Mouse (Mus musculus) heart, embryonic 12.5 days (tissue): ENCODE measurements at regions not wholly inside any gene's neighbourhood (a gene's known extent, or its start where the extent isn't known, plus 50 kb on each side); places are given as distances from the start of the nearest gene placed in this dataset.

Source experiments
- ATAC-seq: fragments of 200-750 bp; cut with Nextera tagmentation; 2 replicates; pipeline ENCODE4 v1.8.0; 2017; ENCODE audit warnings: moderate TSS enrichment, moderate library complexity; ENCODE audit not compliant: insufficient number of reproducible peaks, low FRiP score
- H3K27ac ChIP-seq: fragments of 300-500 bp; sonication (generic); 2 replicates; pipeline ENCODE4 v1.5.1; 2016; ENCODE audit warnings: mild to moderate bottlenecking, moderate library complexity; ENCODE audit not compliant: poor library complexity, severe bottlenecking
- H3K27me3 ChIP-seq: fragments of 300-500 bp; sonication (generic); replicated peaks from 2 replicates; pipeline ENCODE4 v1.6.1; 2016; ENCODE audit warnings: mild to moderate bottlenecking, moderate library complexity
- H3K36me3 ChIP-seq: fragments of 300-500 bp; sonication (generic); 2 replicates; pipeline ENCODE4 v1.6.1; 2016; ENCODE audit warnings: mild to moderate bottlenecking, moderate library complexity
- H3K4me1 ChIP-seq: fragments of 300-500 bp; sonication (generic); replicated peaks from 2 replicates; pipeline ENCODE4 v1.6.1; 2016; ENCODE audit warnings: mild to moderate bottlenecking
- H3K4me2 ChIP-seq: fragments of 300-500 bp; sonication (generic); 2 replicates; pipeline ENCODE4 v1.6.1; 2016; ENCODE audit warnings: mild to moderate bottlenecking, moderate library complexity
- H3K4me3 ChIP-seq: fragments of 300-500 bp; sonication (generic); 2 replicates; pipeline ENCODE4 v1.5.1; 2016; ENCODE audit warnings: mild to moderate bottlenecking
- H3K9ac ChIP-seq: fragments of 300-500 bp; sonication (generic); 2 replicates; pipeline ENCODE4 v1.6.1; 2016; ENCODE audit warnings: mild to moderate bottlenecking, moderate library complexity
- H3K9me3 ChIP-seq: fragments of 300-500 bp; sonication (generic); replicated peaks from 2 replicates; pipeline ENCODE4 v1.6.1; 2016; ENCODE audit warnings: mild to moderate bottlenecking, moderate library complexity
- WGBS: fragments of 180-500 bp; shearing (Covaris S2); methylation state at CpG from one replicate; pipeline ENCODE4 v1.1.7; 2016; 5-methylcytosine and 5-hydroxymethylcytosine counted together

DNA sequence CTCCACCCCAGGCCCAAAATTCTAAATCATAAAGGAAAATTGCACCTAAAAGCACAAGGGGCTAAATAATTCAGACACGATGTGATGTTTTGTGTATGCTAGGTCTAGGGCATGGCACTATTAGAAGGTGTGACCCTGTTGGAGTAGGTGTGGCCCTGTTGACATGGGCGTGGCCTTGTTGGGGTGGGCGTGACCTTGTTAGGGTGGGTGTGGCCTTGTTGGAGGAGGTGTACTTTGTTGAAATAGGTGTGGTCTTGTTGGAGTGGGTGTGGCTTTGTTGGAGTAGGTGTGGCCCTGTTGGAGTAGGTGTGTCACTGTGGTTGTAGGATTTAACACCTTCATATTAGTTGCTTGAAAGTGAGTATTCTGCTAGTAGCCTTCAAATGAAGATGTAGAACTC lies 114.1 kb downstream of the Cryba4 start:
- H3K27me3 ChIP-seq = peaks cover 10% of the 10 kb centered on the region; the same call in 1 of the 2 replicates
- no peaks in the 10 kb centered on the region for H3K36me3 ChIP-seq
- H3K27ac ChIP-seq = no peak overlapping the region
- no peak overlapping the region for H3K4me3 ChIP-seq
- WGBS = 74% methylated on average over 3 of the region's 3 CpGs
- no peak for ATAC-seq
- H3K9me3 ChIP-seq = peaks cover 5% of the 10 kb centered on the region; the same call in 1 of the 2 replicates
- no peak overlapping the region for H3K9ac ChIP-seq
- H3K4me2 ChIP-seq = no peak overlapping the region
- no peaks in the 10 kb centered on the region for H3K4me1 ChIP-seq

DNA sequence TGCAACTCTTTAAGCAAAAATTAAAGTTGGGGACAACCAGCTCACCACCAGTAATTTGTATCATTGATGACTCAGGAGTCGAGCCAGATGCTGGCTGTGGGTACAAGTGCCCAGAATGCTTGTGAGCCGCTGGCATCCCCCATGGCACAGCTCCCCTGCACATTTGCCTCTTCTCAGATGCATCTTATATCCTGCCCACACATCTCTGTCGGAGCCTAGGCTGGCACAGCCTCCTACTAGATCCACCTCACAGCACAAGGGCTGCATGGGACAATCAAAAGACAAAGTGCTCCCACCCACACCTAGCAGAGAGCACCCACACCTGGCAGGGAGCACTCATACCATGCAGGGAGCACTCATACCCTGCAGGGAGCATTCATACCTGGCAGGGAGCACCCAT lies 109.6 kb downstream of the Cryba4 start:
- Histone ChIP-seq H3K4me1 (no peaks in the 10 kb centered on the region), H3K4me2 (no peak overlapping the region), H3K27ac (no peak overlapping the region), H3K27me3 (peaks cover 16% of the 10 kb centered on the region; the same call in 1 of the 2 replicates), H3K9me3 (no peaks in the 10 kb centered on the region), H3K4me3 (no peak overlapping the region), H3K36me3 (no peaks in the 10 kb centered on the region), H3K9ac (no peak overlapping the region)
- ATAC-seq = no peak
- WGBS = 67% methylated on average over 3 of the region's 3 CpGs

DNA sequence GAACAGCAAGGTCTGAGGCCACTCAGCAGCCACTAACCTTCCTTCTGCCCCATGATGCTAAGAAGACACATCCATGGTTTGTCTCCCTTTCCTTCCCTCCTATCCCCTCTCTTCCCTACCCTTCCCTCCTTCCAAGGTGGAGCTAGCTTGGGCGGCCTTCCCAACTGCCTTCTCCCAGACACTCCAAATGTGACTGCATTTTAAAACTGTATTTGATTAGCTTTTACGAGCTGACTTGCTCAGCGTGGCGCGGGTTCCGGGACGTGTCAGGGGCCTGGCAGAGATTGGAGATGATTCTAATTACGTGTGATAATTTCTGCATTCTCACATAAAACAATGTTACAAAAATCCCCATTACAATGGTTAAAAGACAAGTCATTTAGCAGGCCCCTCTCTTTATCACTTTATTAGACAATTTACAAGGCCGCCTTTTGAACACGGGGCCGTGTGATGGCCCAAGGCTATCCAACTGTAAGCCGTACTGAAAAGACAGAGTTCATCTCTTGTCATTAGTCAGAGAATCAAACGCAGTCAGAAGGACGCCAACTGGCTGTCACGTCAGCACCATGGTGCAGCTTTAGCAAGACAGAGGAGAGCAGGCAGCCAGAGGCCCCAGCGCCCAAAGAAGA lies 108.2 kb downstream of the Cryba4 start:
- 83% methylated on average over 16 of the region's 16 CpGs for WGBS
- Histone ChIP-seq H3K4me1 (no peaks in the 10 kb centered on the region), H3K27ac (no peak overlapping the region), H3K4me2 (no peak overlapping the region), H3K4me3 (no peak overlapping the region), H3K9me3 (no peaks in the 10 kb centered on the region), H3K9ac (no peak overlapping the region), H3K36me3 (no peaks in the 10 kb centered on the region), H3K27me3 (peaks cover 16% of the 10 kb centered on the region; the same call in 1 of the 2 replicates)
- no peak for ATAC-seq

DNA sequence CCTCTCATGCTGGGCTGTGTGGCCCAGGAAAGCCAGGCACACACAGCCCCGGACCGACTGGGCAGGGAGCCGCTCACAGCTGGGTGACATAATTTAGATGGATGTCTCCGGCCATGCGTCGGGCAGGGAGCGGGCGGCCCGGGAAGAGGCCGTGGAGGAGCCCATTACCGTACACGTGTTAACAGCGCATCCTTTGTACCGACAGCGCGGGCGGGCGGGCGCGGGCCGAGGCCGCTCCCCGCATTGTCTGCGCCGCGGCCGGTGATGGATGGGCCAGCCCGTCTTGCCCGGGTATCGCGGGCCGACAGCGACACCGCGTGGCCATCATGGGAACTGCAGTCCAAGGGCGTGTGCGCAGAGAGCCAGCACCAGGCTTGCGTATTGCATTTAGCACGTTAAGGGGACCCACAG lies 98.6 kb downstream of the Cryba4 start:
- H3K9ac ChIP-seq = peak overlapping the region; percentile 17; the same call in 1 of the 2 replicates
- under 1% methylated on average over 39 of the region's 39 CpGs for WGBS
- no peaks in the 10 kb centered on the region for H3K9me3 ChIP-seq
- H3K4me2 ChIP-seq = peak overlapping the region; percentile 73
- peak; percentile 77 for ATAC-seq
- H3K36me3 ChIP-seq = no peaks in the 10 kb centered on the region
- peak overlapping the region; percentile 40 for H3K4me3 ChIP-seq
- H3K27me3 ChIP-seq = peaks cover 60% of the 10 kb centered on the region
- no peak overlapping the region for H3K27ac ChIP-seq
- no peaks in the 10 kb centered on the region; the same call in 1 of the 2 replicates for H3K4me1 ChIP-seq

DNA sequence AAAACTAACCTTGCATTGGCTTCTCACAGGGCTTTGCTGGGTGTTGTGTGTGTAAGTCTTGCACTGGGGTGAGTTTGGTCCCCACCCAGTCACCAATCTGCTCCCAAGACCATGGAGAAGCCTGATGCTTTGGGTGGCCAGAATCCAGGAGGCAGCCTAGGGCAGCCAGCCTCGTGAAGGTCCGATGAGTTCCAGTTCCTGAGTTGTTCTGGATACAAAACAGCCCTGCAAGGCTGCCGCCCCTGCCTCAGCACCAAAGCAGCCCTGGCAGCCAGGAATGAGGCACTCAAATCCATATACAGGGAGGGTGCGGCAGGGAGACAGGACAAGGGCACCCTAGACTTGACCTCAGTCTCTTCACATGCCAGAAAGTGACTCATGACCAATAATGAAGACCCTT lies 97.7 kb downstream of the Cryba4 start:
- no peak overlapping the region for H3K27ac ChIP-seq
- WGBS = 44% methylated on average over 4 of the region's 4 CpGs
- H3K4me1 ChIP-seq = no peaks in the 10 kb centered on the region; the same call in 1 of the 2 replicates
- H3K4me3 ChIP-seq = no peak overlapping the region
- H3K9me3 ChIP-seq = no peaks in the 10 kb centered on the region
- no peak overlapping the region for H3K9ac ChIP-seq
- H3K4me2 ChIP-seq = no peak overlapping the region
- H3K36me3 ChIP-seq = no peaks in the 10 kb centered on the region
- peaks cover 64% of the 10 kb centered on the region for H3K27me3 ChIP-seq
- no peak for ATAC-seq

DNA sequence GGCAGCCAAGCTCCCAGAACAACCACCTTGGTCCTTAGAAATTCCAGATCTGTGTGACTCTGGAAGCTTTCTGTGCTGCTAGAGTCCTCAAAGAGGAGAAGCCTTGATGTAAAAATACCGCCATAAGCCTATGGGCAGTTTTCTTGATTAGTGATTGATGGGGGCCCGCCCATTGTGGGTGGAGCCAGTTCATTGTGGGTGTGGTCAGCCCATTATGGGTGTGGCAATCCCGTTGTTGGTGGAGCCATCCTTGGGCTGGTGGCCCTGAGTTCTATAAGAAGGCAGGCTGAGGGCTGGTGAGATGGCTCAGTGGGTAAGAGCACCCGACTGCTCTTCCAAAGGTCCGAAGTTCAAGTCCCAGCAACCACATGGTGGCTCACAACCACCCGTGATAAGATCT lies 97.3 kb downstream of the Cryba4 start:
- Histone ChIP-seq H3K27ac (no peak overlapping the region), H3K4me3 (no peak overlapping the region), H3K9me3 (no peaks in the 10 kb centered on the region), H3K4me2 (no peak overlapping the region), H3K36me3 (no peaks in the 10 kb centered on the region), H3K4me1 (no peaks in the 10 kb centered on the region; the same call in 1 of the 2 replicates), H3K9ac (no peak overlapping the region), H3K27me3 (peaks cover 64% of the 10 kb centered on the region)
- WGBS = 69% methylated on average over 6 of the region's 6 CpGs
- ATAC-seq = no peak

DNA sequence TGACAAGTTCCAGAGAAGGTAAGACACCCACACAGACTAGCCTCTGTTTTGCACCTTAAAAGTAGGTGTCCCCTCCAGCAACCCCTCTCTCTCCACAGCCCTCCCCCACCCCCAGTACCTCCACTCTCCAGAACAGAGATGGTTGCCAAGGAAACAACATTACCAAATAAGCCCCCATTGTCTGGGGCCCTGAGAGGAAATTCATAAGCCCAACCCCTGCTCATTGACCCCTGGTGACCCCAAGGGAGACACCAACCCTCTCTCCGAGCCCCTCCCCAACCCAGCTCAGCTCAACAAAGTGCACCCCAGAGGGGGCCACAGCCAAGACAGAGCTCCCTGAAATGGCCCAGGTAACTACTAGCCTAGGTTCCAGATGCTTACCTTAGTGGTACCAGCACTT lies 96.3 kb downstream of the Cryba4 start:
- no peaks in the 10 kb centered on the region for H3K36me3 ChIP-seq
- no peak overlapping the region for H3K27ac ChIP-seq
- WGBS = 48% methylated on average over 1 of the region's 1 CpGs
- no peak overlapping the region for H3K4me2 ChIP-seq
- ATAC-seq = no peak
- H3K4me1 ChIP-seq = peaks cover under 1% of the 10 kb centered on the region; the same call in 1 of the 2 replicates
- H3K4me3 ChIP-seq = no peak overlapping the region
- H3K9ac ChIP-seq = no peak overlapping the region
- peaks cover 69% of the 10 kb centered on the region for H3K27me3 ChIP-seq
- no peaks in the 10 kb centered on the region for H3K9me3 ChIP-seq

DNA sequence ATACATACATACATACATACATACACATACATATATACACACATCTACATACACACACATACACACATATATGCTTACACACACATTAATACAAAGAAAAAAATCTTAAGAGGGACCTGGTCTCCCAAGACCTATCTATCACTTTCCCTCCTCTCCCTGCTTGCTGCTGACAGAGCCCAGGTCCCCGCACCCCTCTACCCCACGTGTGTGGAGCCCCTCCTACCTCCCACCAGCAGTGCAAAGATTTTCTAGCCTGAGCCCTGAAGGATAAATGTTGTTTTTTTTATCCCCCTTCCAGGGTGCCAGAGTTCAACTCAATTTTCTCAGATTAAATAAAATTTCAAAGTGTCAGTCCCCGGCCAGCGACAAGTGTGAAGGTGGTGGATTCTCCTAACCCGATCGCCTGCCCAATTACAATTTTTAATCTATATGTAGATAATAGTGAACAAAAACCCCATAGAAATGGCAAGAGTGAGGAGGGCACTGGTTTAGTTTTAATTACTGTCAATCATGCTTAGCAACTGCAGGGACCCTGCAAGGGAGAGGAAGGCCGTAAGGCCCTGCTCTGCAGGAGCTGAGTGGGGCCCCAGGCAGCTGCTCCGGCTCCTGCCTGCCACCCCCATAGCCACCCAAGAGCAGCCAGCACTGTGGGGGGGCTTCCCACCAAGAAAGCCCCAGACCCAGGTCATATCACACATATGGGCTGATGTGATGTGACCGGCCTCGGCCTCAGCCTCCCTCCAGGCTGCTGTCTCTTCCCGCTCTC lies 85.7 kb downstream of the Cryba4 start:
- Histone ChIP-seq H3K9me3 (no peaks in the 10 kb centered on the region), H3K4me1 (no peaks in the 10 kb centered on the region), H3K36me3 (no peaks in the 10 kb centered on the region), H3K4me2 (no peak overlapping the region), H3K4me3 (no peak overlapping the region), H3K9ac (no peak overlapping the region), H3K27ac (no peak overlapping the region), H3K27me3 (peaks cover 11% of the 10 kb centered on the region; the same call in 1 of the 2 replicates)
- WGBS = 57% methylated on average over 11 of the region's 11 CpGs
- no peak for ATAC-seq

DNA sequence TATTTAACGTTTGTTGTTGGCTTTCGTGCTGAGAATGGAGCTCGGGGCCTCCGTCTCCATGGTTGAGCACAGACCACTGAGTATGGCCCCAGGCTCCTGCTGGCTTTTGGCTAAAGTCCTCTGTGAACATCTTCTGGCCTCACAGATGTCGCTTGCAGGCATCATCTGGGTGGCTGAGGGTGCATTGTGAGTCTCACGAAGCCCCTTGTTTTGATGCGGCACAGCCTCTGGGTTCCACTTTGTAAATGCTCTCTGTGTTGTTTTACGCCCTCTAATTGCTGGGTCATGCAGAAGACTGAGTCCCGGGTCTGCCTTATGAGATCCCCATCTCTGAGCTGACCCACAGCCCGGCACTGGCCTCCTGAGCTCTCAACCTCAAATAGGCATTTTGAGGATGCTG lies 84.5 kb downstream of the Cryba4 start:
- H3K27ac ChIP-seq = no peak overlapping the region
- ATAC-seq = no peak
- 77% methylated on average over 10 of the region's 10 CpGs for WGBS
- H3K4me3 ChIP-seq = no peak overlapping the region
- no peaks in the 10 kb centered on the region for H3K9me3 ChIP-seq
- H3K36me3 ChIP-seq = no peaks in the 10 kb centered on the region
- H3K4me1 ChIP-seq = no peaks in the 10 kb centered on the region
- no peak overlapping the region for H3K4me2 ChIP-seq
- peaks cover 3% of the 10 kb centered on the region; the same call in 1 of the 2 replicates for H3K27me3 ChIP-seq
- H3K9ac ChIP-seq = no peak overlapping the region

DNA sequence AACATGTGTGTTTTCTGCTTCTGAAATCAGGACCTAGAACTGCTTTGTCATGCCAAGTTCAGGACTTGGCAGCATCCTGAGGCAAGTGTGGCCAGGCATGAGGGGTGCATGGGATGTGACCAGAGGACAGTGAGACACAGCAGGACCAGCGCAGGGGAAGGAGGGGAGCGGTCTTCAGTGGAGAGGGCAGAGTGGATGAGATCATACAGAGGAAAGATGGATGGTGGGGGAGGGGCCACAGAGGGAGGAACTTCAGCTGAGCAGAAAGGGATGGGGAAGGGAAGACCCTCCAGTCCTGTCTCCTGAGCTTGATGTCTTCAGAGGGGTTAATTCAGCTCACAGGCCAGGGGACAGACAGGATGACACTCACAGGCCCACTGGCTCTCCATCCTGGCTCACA lies 81.0 kb downstream of the Cryba4 start:
- H3K4me1 ChIP-seq = no peaks in the 10 kb centered on the region
- H3K9me3 ChIP-seq = no peaks in the 10 kb centered on the region
- no peak overlapping the region for H3K27ac ChIP-seq
- ATAC-seq = 0 out of 2 replicates have a peak, but pooled peaks have one; percentile 9
- H3K4me2 ChIP-seq = no peak overlapping the region
- no peaks in the 10 kb centered on the region for H3K36me3 ChIP-seq
- H3K4me3 ChIP-seq = no peak overlapping the region
- peaks cover 9% of the 10 kb centered on the region for H3K27me3 ChIP-seq
- 59% methylated on average over 2 of the region's 2 CpGs for WGBS
- H3K9ac ChIP-seq = no peak overlapping the region

DNA sequence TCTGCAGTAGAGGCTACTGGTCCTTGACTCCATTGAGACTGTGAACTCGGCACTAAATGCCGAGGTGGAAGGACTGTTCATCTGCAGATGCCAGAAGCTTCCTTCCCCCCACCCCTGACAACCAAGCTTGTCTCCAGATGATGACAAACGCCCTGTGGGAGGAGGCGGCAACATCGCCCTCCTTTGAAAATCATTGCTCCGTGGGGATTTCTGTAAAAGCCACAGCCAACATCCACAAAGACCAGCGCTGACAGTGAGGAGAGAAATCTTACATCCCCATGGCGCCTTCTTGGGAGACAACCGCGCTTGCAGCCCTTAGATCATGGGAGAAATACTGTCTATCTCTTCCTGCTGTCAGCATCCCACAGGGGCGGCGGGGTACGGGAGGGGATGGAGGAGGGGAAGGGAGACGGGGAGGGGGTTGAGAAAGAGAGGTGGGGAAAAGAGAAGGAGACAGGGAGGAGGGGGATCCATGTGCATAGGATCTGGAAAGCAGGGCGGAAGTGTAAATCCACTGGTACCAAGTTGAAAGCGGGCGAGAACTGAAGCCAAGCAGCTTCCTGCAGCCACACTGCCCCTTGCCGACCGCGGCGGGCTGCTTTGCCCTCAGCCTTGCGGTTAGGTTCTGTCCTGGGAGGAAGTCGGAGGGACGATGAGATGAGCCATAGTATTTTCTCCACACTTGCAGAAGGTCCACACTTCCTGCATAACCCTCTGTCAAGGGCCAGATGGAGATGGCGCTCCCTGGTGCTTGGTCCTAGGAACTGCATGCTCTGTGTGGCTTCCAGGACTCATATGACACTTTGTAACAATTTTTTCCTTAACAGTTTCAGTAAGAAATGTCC lies 72.9 kb downstream of the Cryba4 start:
- Histone ChIP-seq H3K4me3 (peak overlapping the region; percentile 42), H3K9me3 (peaks cover 6% of the 10 kb centered on the region; the same call in 1 of the 2 replicates), H3K4me1 (peaks cover 10% of the 10 kb centered on the region; the same call in 1 of the 2 replicates), H3K36me3 (no peaks in the 10 kb centered on the region), H3K27me3 (peaks cover 52% of the 10 kb centered on the region), H3K9ac (peak overlapping the region; percentile 43; the same call in 1 of the 2 replicates), H3K27ac (no peak overlapping the region), H3K4me2 (peak overlapping the region; percentile 68)
- no peak for ATAC-seq
- 10% methylated on average over 25 of the region's 25 CpGs for WGBS
